Mouse (Mus musculus) myocyte (in vitro differentiated cells): Measurements from ENCODE around the gene Zbtb42. TPM values are rescaled to one million over a fixed set of nuclear protein-coding genes. Genes with fewer than 3 reads are reported as not detected.

Experiments used
- H3K27me3 ChIP-seq: one replicate; pipeline ENCODE4 v1.6.1; 2011; ENCODE audit not compliant: control insufficient read depth, insufficient read depth, insufficient read length
- H3K36me3 ChIP-seq: one replicate; pipeline ENCODE4 v1.6.1; 2011; ENCODE audit not compliant: control insufficient read depth, insufficient read depth
- H3K4me2 ChIP-seq: one replicate; pipeline ENCODE4 v1.6.1; 2011; ENCODE audit warnings: low read depth, control low read depth
- H3K4me3 ChIP-seq: one replicate; pipeline ENCODE4 v1.5.1; 2011; ENCODE audit warnings: mild to moderate bottlenecking, control low read depth, moderate library complexity
- H3K79me2 ChIP-seq: one replicate; pipeline ENCODE4 v1.6.1; 2011; ENCODE audit not compliant: control insufficient read depth, insufficient read depth
- H3ac ChIP-seq: one replicate; pipeline ENCODE4 v1.6.1; 2011; ENCODE audit not compliant: control insufficient read depth, insufficient read length
- CEBPB ChIP-seq: IDR thresholded peaks from 2 replicates; pipeline ENCODE4 v1.6.1; 2011; ENCODE audit warnings: mild to moderate bottlenecking, moderate library complexity; ENCODE audit not compliant: poor library complexity, insufficient read depth, severe bottlenecking
- E2F4 ChIP-seq: IDR thresholded peaks from one replicate; pipeline ENCODE4 v1.6.1; 2011; ENCODE audit warnings: mild to moderate bottlenecking, control low read depth, moderate library complexity; ENCODE audit not compliant: insufficient read depth
- MAX ChIP-seq: IDR thresholded peaks from one replicate; pipeline ENCODE4 v1.6.1; 2011; ENCODE audit warnings: low read depth, mild to moderate bottlenecking, control low read depth
- MYOD1 ChIP-seq, 3 experiments: IDR thresholded peaks; one replicate each; pipeline ENCODE4 v1.6.1; 2011; ENCODE audit warnings: control low read depth in 2 of 3, low read depth in 2 of 3, mild to moderate bottlenecking in 2 of 3, moderate library complexity in 1 of 3; ENCODE audit not compliant: insufficient read length in 2 of 3, control insufficient read depth in 1 of 3
- MYOG ChIP-seq, 3 experiments: IDR thresholded peaks; one replicate each; pipeline ENCODE4 v1.6.1; 2011; ENCODE audit warnings: control low read depth in 2 of 3, low read depth in 2 of 3, mild to moderate bottlenecking in 2 of 3; ENCODE audit not compliant: insufficient read length in 2 of 3, control insufficient read depth in 1 of 3, insufficient read depth in 1 of 3
- POLR2A ChIP-seq: IDR thresholded peaks from one replicate; pipeline ENCODE4 v1.6.1; 2011; ENCODE audit warnings: low read depth, mild to moderate bottlenecking, control low read depth, moderate library complexity; ENCODE audit not compliant: insufficient read length
- POLR2AphosphoS2 ChIP-seq: IDR thresholded peaks from one replicate; pipeline ENCODE4 v1.6.1; 2011; ENCODE audit warnings: low read depth, control low read depth; ENCODE audit not compliant: insufficient read length
- REST ChIP-seq: IDR thresholded peaks from one replicate; pipeline ENCODE4 v1.6.1; 2011; ENCODE audit warnings: mild to moderate bottlenecking, control low read depth, moderate library complexity; ENCODE audit not compliant: insufficient read depth, insufficient read length
- SRF ChIP-seq: IDR thresholded peaks from one replicate; pipeline ENCODE4 v1.6.1; 2011; ENCODE audit warnings: low read depth; ENCODE audit not compliant: control insufficient read depth, insufficient read length
- TCF12 ChIP-seq: IDR thresholded peaks from one replicate; pipeline ENCODE4 v1.6.1; 2011; ENCODE audit warnings: mild to moderate bottlenecking, control low read depth; ENCODE audit not compliant: poor library complexity, insufficient read depth, severe bottlenecking
- TCF3 ChIP-seq: IDR thresholded peaks from one replicate; pipeline ENCODE4 v1.6.1; 2011; ENCODE audit warnings: low read depth, control low read depth; ENCODE audit not compliant: insufficient read length
- USF1 ChIP-seq: IDR thresholded peaks from one replicate; pipeline ENCODE4 v1.6.1; 2011; ENCODE audit warnings: low read depth, mild to moderate bottlenecking, control low read depth, moderate library complexity
- polyA plus RNA-seq: library from polyadenylated mRNA; unstranded; fragments of >200 nt; fragmentation: generic; extraction: Trizol; gene quantifications from one replicate; pipeline ENCODE4 v1.2.1, GENCODE M21; 2012; ENCODE audit warnings: missing spikeins

The Zbtb42 gene
- polyA plus RNA-seq, 1 experiment = 4.4 TPM

DNA sequence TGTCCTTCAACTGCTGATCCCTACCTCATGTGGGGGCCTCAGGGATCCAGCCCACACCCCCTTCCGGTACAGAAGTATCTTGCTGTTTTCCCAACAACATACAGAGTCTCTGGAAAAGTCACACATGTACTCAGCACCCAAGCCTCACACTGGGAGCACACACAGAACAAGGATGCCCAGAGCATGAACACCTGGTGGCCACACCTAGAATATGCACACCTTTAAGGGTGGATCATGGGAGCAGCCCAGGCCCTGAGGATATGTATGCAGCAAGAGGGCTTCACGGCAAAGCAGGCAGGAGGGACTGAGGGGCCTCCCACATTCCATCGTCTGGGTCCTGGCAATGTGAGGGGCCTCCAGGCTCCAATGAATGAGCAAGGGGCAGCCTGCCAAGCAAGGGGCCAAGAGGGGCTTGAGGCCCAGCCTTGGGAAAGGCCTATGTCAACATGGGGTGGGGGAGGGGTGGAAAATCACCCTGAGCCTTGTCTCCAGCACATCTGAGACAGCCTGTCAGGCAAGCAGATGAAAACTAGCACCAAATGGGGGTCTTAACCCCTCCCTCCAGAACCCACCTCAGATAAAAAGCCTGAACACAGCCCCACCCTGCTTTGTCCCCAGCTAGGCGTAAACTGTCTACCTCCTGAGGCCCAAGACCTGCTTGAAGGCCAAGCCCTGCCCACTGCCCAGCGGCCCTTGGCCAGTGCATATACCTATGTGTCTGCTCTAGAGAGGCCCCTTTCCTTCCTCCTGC lies 17.9 kb upstream of the Zbtb42 start:
- peaks cover 14% of the 10 kb centered on the region for H3K79me2 ChIP-seq

DNA sequence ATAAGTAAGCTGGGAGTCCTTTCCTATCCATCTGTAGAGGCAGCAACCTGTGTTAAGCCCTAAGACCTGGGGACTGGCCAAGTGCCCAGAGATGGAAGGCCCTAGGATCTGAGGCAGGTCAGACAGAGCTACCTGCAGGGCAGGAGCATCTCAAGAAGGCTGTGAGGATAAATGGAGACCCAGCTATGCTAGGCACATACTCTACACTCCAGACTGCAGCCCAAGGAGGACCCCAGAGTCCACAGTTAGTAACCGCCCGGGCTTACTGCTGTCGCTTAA lies 17.4 kb upstream of the Zbtb42 start:
- peaks cover 14% of the 10 kb centered on the region for H3K79me2 ChIP-seq
- no peak overlapping the region for H3K4me2 ChIP-seq
- H3K27me3 ChIP-seq = no peaks in the 10 kb centered on the region
- no peak overlapping the region for H3K4me3 ChIP-seq
- no peak overlapping the region for H3ac ChIP-seq
- no peak for TF ChIP-seq MAX
- TF ChIP-seq SRF = no peak
- H3K36me3 ChIP-seq = peaks cover 27% of the 10 kb centered on the region

More for the DNA sequence above, 17.9 kb upstream of the Zbtb42 start:
- Histone ChIP-seq H3ac (no peak overlapping the region), H3K4me2 (no peak overlapping the region), H3K4me3 (no peak overlapping the region), H3K27me3 (no peaks in the 10 kb centered on the region), H3K36me3 (peaks cover 32% of the 10 kb centered on the region)
- TF ChIP-seq MYOD1 (IDR thresholded peaks at IDR 0.05; ENCODE audit: control insufficient read depth in 1 of 3, insufficient read length in 2 of 3, low read depth in 2 of 3) (no peak), POLR2AphosphoS2 (no peak), USF1 (no peak), MYOG (IDR thresholded peaks at IDR 0.05; ENCODE audit: control insufficient read depth in 1 of 3, insufficient read depth in 1 of 3, insufficient read length in 2 of 3, low read depth in 2 of 3) (no peak), E2F4 (no peak)

DNA sequence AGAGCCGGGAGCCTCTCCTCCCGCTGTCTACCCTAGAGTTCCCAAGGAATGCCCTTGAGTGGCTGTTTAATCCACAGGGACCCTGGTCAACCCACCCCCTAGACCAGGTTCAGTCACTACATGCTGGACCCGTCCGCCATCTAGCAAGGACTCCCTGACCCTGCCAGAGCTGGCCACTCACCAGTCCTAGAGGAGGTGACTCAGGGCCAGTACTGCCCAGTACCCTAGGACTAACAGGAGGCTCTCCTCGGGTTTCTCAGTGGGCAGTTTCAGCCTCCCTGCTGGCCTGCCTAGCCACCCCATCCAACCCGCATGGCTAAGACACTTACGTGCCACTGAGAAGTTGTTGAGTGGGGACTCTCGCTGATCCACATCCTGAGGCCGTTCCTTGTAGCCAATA lies 16.8 kb upstream of the Zbtb42 start:
- Histone ChIP-seq H3ac (no peak overlapping the region), H3K4me3 (no peak overlapping the region), H3K27me3 (no peaks in the 10 kb centered on the region), H3K79me2 (peaks cover 15% of the 10 kb centered on the region), H3K36me3 (peaks cover 27% of the 10 kb centered on the region), H3K4me2 (no peak overlapping the region)
- TF ChIP-seq TCF12 (no peak), CEBPB (no peak), REST (no peak), MAX (no peak), MYOG (IDR thresholded peaks at IDR 0.05; ENCODE audit: control insufficient read depth in 1 of 3, insufficient read depth in 1 of 3, insufficient read length in 2 of 3, low read depth in 2 of 3) (no peak), USF1 (no peak), POLR2A (no peak), E2F4 (no peak), TCF3 (no peak), SRF (no peak), POLR2AphosphoS2 (no peak), MYOD1 (IDR thresholded peaks at IDR 0.05; ENCODE audit: control insufficient read depth in 1 of 3, insufficient read length in 2 of 3, low read depth in 2 of 3) (no peak)

DNA sequence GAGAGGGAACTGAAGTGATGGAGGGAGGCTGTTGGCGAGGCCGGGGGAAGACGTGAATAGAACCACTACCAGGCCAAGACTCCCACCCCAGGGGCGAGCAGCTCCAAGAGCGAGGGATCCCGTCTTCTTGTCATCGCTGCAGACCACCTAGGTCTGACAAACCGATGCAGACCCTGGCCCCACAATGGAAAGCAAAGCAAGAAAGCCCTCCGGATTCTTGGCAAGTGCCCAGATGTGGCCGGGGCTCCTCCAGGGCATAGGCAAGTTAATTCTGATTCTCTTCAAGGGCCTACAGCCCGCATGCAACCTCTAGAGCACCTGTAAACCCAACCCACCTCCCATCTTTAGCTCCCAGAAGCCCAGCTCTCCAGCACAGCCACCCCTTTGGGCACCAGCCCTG lies 15.3 kb upstream of the Zbtb42 start:
- H3K79me2 ChIP-seq = peaks cover 27% of the 10 kb centered on the region
- no peak overlapping the region for H3K4me3 ChIP-seq
- no peak overlapping the region for H3ac ChIP-seq
- peaks cover 27% of the 10 kb centered on the region for H3K36me3 ChIP-seq
- H3K27me3 ChIP-seq = no peaks in the 10 kb centered on the region
- no peak overlapping the region for H3K4me2 ChIP-seq
- TF ChIP-seq TCF3 (no peak), TCF12 (no peak), MYOD1 (IDR thresholded peaks at IDR 0.05; ENCODE audit: control insufficient read depth in 1 of 3, insufficient read length in 2 of 3, low read depth in 2 of 3) (no peak), MYOG (IDR thresholded peaks at IDR 0.05; ENCODE audit: control insufficient read depth in 1 of 3, insufficient read depth in 1 of 3, insufficient read length in 2 of 3, low read depth in 2 of 3) (no peak), REST (no peak), E2F4 (no peak), CEBPB (no peak), POLR2A (no peak)

DNA sequence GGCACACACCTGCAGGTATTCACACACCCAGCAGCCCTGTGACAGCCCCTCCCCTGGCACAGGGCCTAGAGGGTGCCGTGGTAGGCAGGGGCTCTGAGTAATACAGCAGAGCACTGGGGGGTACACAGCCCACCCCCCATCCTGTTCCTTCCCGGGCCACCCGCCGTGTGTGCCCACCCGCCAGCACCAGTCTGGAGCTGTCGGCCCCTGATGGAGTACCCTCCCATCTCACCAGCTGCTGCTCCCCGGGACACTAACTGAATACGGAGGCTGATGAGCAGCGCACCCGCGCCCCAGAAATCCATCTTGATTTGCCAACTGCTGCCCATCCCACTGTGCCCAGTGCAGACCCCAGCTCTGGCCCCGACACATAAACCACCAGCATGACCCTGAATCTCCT lies 14.9 kb upstream of the Zbtb42 start:
- peaks cover 23% of the 10 kb centered on the region for H3K36me3 ChIP-seq
- no peak overlapping the region for H3ac ChIP-seq
- TF ChIP-seq MYOG (IDR thresholded peaks at IDR 0.05; ENCODE audit: control insufficient read depth in 1 of 3, insufficient read depth in 1 of 3, insufficient read length in 2 of 3, low read depth in 2 of 3) = no peak
- TF ChIP-seq E2F4 = no peak
- TF ChIP-seq MYOD1 (IDR thresholded peaks at IDR 0.05; ENCODE audit: control insufficient read depth in 1 of 3, insufficient read length in 2 of 3, low read depth in 2 of 3) = no peak
- TF ChIP-seq POLR2A = no peak
- TF ChIP-seq CEBPB = no peak
- TF ChIP-seq TCF3 = no peak
- no peak for TF ChIP-seq USF1
- no peak for TF ChIP-seq MAX
- no peak for TF ChIP-seq TCF12
- TF ChIP-seq SRF = no peak
- no peak for TF ChIP-seq POLR2AphosphoS2
- TF ChIP-seq REST = no peak
- peaks cover 31% of the 10 kb centered on the region for H3K79me2 ChIP-seq
- H3K4me2 ChIP-seq = no peak overlapping the region
- H3K4me3 ChIP-seq = no peak overlapping the region
- no peaks in the 10 kb centered on the region for H3K27me3 ChIP-seq
